Mouse (Mus musculus): Measurements from ENCODE around the gene Cacna1e. TPM values are rescaled to one million over a fixed set of nuclear protein-coding genes. Genes with fewer than 3 reads are reported as not detected.

Gene Cacna1e
- polyA plus RNA-seq, 1 experiment from 2014 or later, result 17.8 TPM

GRCm38 (mm10) chr1:154798771-154799170 lies 85.5 kb downstream of the Cacna1e start:
- Histone ChIP-seq H3K36me3 (replicated peaks; ENCODE audit: control insufficient read depth, insufficient read depth) (no peaks in the 10 kb centered on the region), H3K27me3 (ENCODE audit: control insufficient read depth, insufficient read depth, low read length) (no peaks in the 10 kb centered on the region), H3K9me3 (ENCODE audit: control insufficient read depth, low read length) (no peaks in the 10 kb centered on the region), H3K4me2 (replicated peaks) (no peak overlapping the region), H3K27ac (no peak overlapping the region), H3K9ac (no peak overlapping the region), H3K4me3 (replicated peaks; ENCODE audit: low read length) (no peak overlapping the region), H3K4me1 (replicated peaks; ENCODE audit: control insufficient read depth, insufficient read depth, low read length) (no peaks in the 10 kb centered on the region)
- ATAC-seq (ENCODE audit: low FRiP score) (no peak), DNase-seq (ENCODE audit: low spot score) (no peak)
- WGBS, result 73% methylated on average over 2 of the region's 2 CpGs

GRCm38 (mm10) chr1:154796685-154797084 lies 87.6 kb downstream of the Cacna1e start:
- Histone ChIP-seq H3K9me3 (ENCODE audit: control insufficient read depth, low read length) (no peaks in the 10 kb centered on the region), H3K4me1 (replicated peaks; ENCODE audit: control insufficient read depth, insufficient read depth, low read length) (no peaks in the 10 kb centered on the region), H3K4me3 (replicated peaks; ENCODE audit: low read length) (no peak overlapping the region), H3K9ac (no peak overlapping the region), H3K4me2 (replicated peaks) (no peak overlapping the region), H3K27ac (no peak overlapping the region), H3K36me3 (replicated peaks; ENCODE audit: control insufficient read depth, insufficient read depth) (no peaks in the 10 kb centered on the region), H3K27me3 (ENCODE audit: control insufficient read depth, insufficient read depth, low read length) (no peaks in the 10 kb centered on the region)
- WGBS, result 65% methylated on average over 2 of the region's 2 CpGs
- ATAC-seq (ENCODE audit: low FRiP score) (no peak), DNase-seq (ENCODE audit: low spot score) (no peak)

GRCm38 (mm10) chr1:154794518-154794951 lies 89.8 kb downstream of the Cacna1e start:
- DNase-seq (ENCODE audit: low spot score), result no peak
- Histone ChIP-seq H3K36me3 (replicated peaks; ENCODE audit: control insufficient read depth, insufficient read depth) (no peaks in the 10 kb centered on the region), H3K4me1 (replicated peaks; ENCODE audit: control insufficient read depth, insufficient read depth, low read length) (no peaks in the 10 kb centered on the region), H3K9me3 (ENCODE audit: control insufficient read depth, low read length) (no peaks in the 10 kb centered on the region), H3K27ac (no peak overlapping the region), H3K27me3 (ENCODE audit: control insufficient read depth, insufficient read depth, low read length) (no peaks in the 10 kb centered on the region), H3K4me3 (replicated peaks; ENCODE audit: low read length) (no peak overlapping the region), H3K9ac (no peak overlapping the region), H3K4me2 (replicated peaks) (no peak overlapping the region)
- 88% methylated on average over 8 of the region's 8 CpGs for WGBS
- no peak for ATAC-seq (ENCODE audit: low FRiP score)

- 63% methylated on average over 13 of the region's 13 CpGs for WGBS
- peak overlapping the region; percentile 39; the same call in 1 of the 2 replicates for H3K27ac ChIP-seq
- ATAC-seq (ENCODE audit: low FRiP score), result no peak
Measured at GRCm38 (mm10) chr1:154791544-154792174, 92.6 kb downstream of the Cacna1e start.

GRCm38 (mm10) chr1:154788491-154788890 lies 95.8 kb downstream of the Cacna1e start:
- H3K27ac ChIP-seq, result no peak overlapping the region
- no peak overlapping the region for H3K9ac ChIP-seq
- no peak for DNase-seq (ENCODE audit: low spot score)
- no peaks in the 10 kb centered on the region for H3K36me3 ChIP-seq (replicated peaks; ENCODE audit: control insufficient read depth, insufficient read depth)
- no peak overlapping the region for H3K4me2 ChIP-seq (replicated peaks)
- no peak; the same call in 1 of the 2 replicates for ATAC-seq (ENCODE audit: low FRiP score)
- H3K4me1 ChIP-seq (replicated peaks; ENCODE audit: control insufficient read depth, insufficient read depth, low read length), result no peaks in the 10 kb centered on the region; the same call in 1 of the 2 replicates
- 77% methylated on average over 4 of the region's 4 CpGs for WGBS
- no peaks in the 10 kb centered on the region for H3K27me3 ChIP-seq (ENCODE audit: control insufficient read depth, insufficient read depth, low read length)
- H3K9me3 ChIP-seq (ENCODE audit: control insufficient read depth, low read length), result no peaks in the 10 kb centered on the region
- H3K4me3 ChIP-seq (replicated peaks; ENCODE audit: low read length), result no peak overlapping the region

More at GRCm38 (mm10) chr1:154791544-154792174, 92.6 kb downstream of the Cacna1e start:
- DNase-seq (ENCODE audit: low spot score), result no peak
- Histone ChIP-seq H3K4me3 (replicated peaks; ENCODE audit: low read length) (no peak overlapping the region), H3K9me3 (ENCODE audit: control insufficient read depth, low read length) (no peaks in the 10 kb centered on the region), H3K4me1 (replicated peaks; ENCODE audit: control insufficient read depth, insufficient read depth, low read length) (no peaks in the 10 kb centered on the region), H3K9ac (no peak overlapping the region), H3K36me3 (replicated peaks; ENCODE audit: control insufficient read depth, insufficient read depth) (no peaks in the 10 kb centered on the region), H3K4me2 (replicated peaks) (no peak overlapping the region), H3K27me3 (ENCODE audit: control insufficient read depth, insufficient read depth, low read length) (no peaks in the 10 kb centered on the region)

GRCm38 (mm10) chr1:154788069-154788468 lies 96.2 kb downstream of the Cacna1e start:
- H3K4me3 ChIP-seq (replicated peaks; ENCODE audit: low read length), result no peak overlapping the region
- ATAC-seq (ENCODE audit: low FRiP score) (peak; percentile 68), DNase-seq (ENCODE audit: low spot score) (peak; percentile 95)
- H3K4me1 ChIP-seq (replicated peaks; ENCODE audit: control insufficient read depth, insufficient read depth, low read length), result no peaks in the 10 kb centered on the region; the same call in 1 of the 2 replicates
- no peak overlapping the region for H3K4me2 ChIP-seq (replicated peaks)
- 6% methylated on average over 5 of the region's 5 CpGs for WGBS
- H3K9me3 ChIP-seq (ENCODE audit: control insufficient read depth, low read length), result no peaks in the 10 kb centered on the region
- H3K36me3 ChIP-seq (replicated peaks; ENCODE audit: control insufficient read depth, insufficient read depth), result no peaks in the 10 kb centered on the region
- no peaks in the 10 kb centered on the region for H3K27me3 ChIP-seq (ENCODE audit: control insufficient read depth, insufficient read depth, low read length)
- H3K27ac ChIP-seq, result no peak overlapping the region
- no peak overlapping the region for H3K9ac ChIP-seq

- Histone ChIP-seq H3K9ac (no peak overlapping the region), H3K9me3 (ENCODE audit: control insufficient read depth, low read length) (no peaks in the 10 kb centered on the region), H3K4me3 (replicated peaks; ENCODE audit: low read length) (no peak overlapping the region), H3K27ac (no peak overlapping the region), H3K27me3 (ENCODE audit: control insufficient read depth, insufficient read depth, low read length) (no peaks in the 10 kb centered on the region), H3K36me3 (replicated peaks; ENCODE audit: control insufficient read depth, insufficient read depth) (no peaks in the 10 kb centered on the region), H3K4me1 (replicated peaks; ENCODE audit: control insufficient read depth, insufficient read depth, low read length) (no peaks in the 10 kb centered on the region; the same call in 1 of the 2 replicates), H3K4me2 (replicated peaks) (no peak overlapping the region)
- WGBS, result 71% methylated on average over 5 of the region's 5 CpGs
- no peak for ATAC-seq (ENCODE audit: low FRiP score)
- no peak for DNase-seq (ENCODE audit: low spot score)
Measured at GRCm38 (mm10) chr1:154787418-154787817, 96.9 kb downstream of the Cacna1e start.

GRCm38 (mm10) chr1:154786243-154786669 lies 98.0 kb downstream of the Cacna1e start:
- H3K4me3 ChIP-seq (replicated peaks; ENCODE audit: low read length), result no peak overlapping the region
- no peak overlapping the region for H3K9ac ChIP-seq
- H3K27me3 ChIP-seq (ENCODE audit: control insufficient read depth, insufficient read depth, low read length), result no peaks in the 10 kb centered on the region
- WGBS, result 7% methylated on average over 4 of the region's 4 CpGs
- H3K36me3 ChIP-seq (replicated peaks; ENCODE audit: control insufficient read depth, insufficient read depth), result no peaks in the 10 kb centered on the region
- DNase-seq (ENCODE audit: low spot score) (peak; percentile 94), ATAC-seq (ENCODE audit: low FRiP score) (peak; percentile 66)
- no peaks in the 10 kb centered on the region for H3K9me3 ChIP-seq (ENCODE audit: control insufficient read depth, low read length)
- no peak overlapping the region for H3K27ac ChIP-seq
- H3K4me1 ChIP-seq (replicated peaks; ENCODE audit: control insufficient read depth, insufficient read depth, low read length), result no peaks in the 10 kb centered on the region; the same call in 1 of the 2 replicates
- no peak overlapping the region for H3K4me2 ChIP-seq (replicated peaks)

- H3K9me3 ChIP-seq (ENCODE audit: control insufficient read depth, low read length), result no peaks in the 10 kb centered on the region
- WGBS, result 21% methylated on average over 12 of the region's 12 CpGs
- no peaks in the 10 kb centered on the region for H3K36me3 ChIP-seq (replicated peaks; ENCODE audit: control insufficient read depth, insufficient read depth)
- DNase-seq (ENCODE audit: low spot score), result no peak
- H3K9ac ChIP-seq, result no peak overlapping the region
- H3K4me2 ChIP-seq (replicated peaks), result no peak overlapping the region
- H3K4me3 ChIP-seq (replicated peaks; ENCODE audit: low read length), result no peak overlapping the region
- H3K4me1 ChIP-seq (replicated peaks; ENCODE audit: control insufficient read depth, insufficient read depth, low read length), result no peaks in the 10 kb centered on the region; the same call in 1 of the 2 replicates
- no peaks in the 10 kb centered on the region for H3K27me3 ChIP-seq (ENCODE audit: control insufficient read depth, insufficient read depth, low read length)
- ATAC-seq (ENCODE audit: low FRiP score), result no peak
- H3K27ac ChIP-seq, result no peak overlapping the region
Measured at GRCm38 (mm10) chr1:154784862-154785261, 99.4 kb downstream of the Cacna1e start.

Measured in hindbrain, embryonic 14.5 days (tissue).